Mouse (Mus musculus): ENCODE measurements around the gene Tdrkh. TPM values are rescaled to one million over a fixed set of nuclear protein-coding genes. Genes with fewer than 3 reads are reported as not detected.
A peak's percentile ranks its signal among the peaks of the same experiment; 100 is the strongest.

The Tdrkh gene
- total RNA-seq (2014; fragmentation: Nextera tagmentation), result not detected in 2 replicates
- total RNA-seq (2017), result 0.12 and 0.22 TPM in 2 replicates
- polyA plus RNA-seq (2012), result not detected in 2 replicates

DNA sequence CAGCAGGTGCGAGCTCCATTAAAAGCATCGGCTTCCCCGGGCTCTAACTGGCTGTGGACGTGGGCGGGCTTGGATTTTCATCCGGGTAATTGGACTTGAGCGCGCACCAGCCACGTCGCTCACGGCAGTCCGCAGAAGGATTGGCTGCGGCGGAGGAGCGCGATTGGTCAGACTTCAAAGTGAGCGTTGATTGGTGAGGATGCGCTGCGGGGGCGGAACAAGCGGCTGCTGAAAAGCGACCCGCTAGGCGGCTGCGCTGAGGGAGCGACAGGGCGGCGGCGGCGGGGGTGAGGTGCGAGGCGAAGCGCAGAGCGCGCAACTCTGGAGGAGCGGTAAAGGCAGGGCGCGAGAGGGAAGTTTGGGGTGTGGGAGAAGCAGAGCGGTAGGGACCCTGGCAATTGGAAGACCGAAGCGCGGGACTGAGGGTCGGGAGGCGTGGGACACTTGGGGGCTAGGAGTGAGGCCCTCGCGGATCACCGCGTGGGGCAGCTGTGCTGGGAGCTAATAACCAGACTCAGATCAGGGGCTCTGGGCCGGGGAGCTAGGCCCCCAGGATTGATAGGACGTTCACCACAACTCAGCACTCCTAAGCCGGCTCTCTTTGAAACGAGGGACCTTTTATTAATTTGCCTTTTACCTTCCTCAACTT is at the start of gene Tdrkh:
Tdrkh (plus strand) TSS at position 243 of the 649 bp plus-strand sequence.
- Histone ChIP-seq H3K4me3 (ENCODE audit: low read depth, low read length) (no peak within 1 kb of the TSS), H3K9me3 (replicated peaks) (no peaks in the 10 kb centered on the region), H3K36me3 (replicated peaks) (no peaks in the 10 kb centered on the region), H3K4me1 (ENCODE audit: insufficient read depth, low read depth, low read length) (no peaks in the 10 kb centered on the region), H3K27me3 (ENCODE audit: insufficient read depth, low read length) (peaks cover 4% of the 10 kb centered on the region)
- ATAC-seq (ENCODE audit: extremely low read depth, insufficient number of reproducible peaks, low FRiP score, poor library complexity, severe bottlenecking) (no peak), DNase-seq (ENCODE audit: low spot score) (no peak)
- TF ChIP-seq TAL1 (conservative IDR thresholded peaks at IDR 0.05; ENCODE audit: low read depth, low read length) (no peak), GATA2 (IDR thresholded peaks at IDR 0.05; ENCODE audit: borderline replicate concordance, low read depth, low read length) (no peak), GATA1 (IDR thresholded peaks at IDR 0.05; ENCODE audit: borderline replicate concordance, low read length) (no peak), POLR2AphosphoS5 (IDR thresholded peaks at IDR 0.05; ENCODE audit: insufficient replicate concordance, low read depth, low read length) (no peak), CTCF (IDR thresholded peaks at IDR 0.05; ENCODE audit: low read depth, low read length) (no peak)

DNA sequence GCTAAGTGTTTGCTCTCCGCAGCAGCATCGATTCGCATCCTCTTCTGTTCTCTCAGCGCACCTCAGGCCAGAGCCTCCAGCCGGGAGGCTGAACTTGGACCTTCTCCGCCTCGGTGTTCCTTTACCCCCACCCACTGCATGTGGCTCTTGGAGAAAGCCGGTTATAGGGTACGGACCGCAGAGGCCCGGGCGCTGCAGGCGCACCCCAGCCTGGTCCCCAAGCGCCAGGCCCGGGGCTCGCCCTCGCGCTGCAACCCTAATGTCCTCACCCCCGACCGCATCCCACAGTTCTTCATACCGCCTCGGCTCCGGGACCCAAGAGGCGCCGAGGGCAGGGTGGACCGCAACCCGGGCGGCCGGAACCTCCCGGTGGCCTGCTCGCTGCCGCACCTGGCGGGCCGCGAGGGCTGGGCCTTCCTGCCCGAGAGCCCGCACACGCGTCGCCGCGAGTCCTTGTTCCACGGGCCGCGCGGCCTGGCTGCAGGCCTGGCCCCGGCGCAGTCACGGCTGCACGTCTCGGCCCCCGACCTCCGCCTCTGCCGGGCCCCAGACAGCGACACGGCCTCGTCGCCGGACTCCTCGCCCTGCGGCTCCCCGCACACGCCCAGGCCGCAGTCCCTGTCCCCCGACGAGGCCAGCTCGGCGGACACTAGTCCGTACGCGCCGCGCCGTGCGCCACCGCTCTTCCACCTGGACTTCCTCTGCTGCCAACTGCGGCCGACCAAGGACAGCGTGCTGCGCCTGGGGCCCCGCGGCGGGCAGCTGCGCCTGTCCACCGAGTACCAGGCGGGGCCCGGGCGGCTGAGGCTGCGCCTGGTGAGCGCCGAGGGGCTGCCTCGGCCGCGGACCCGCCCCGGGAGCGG is 49.6 kb upstream of the Tdrkh start:
- DNase-seq (ENCODE audit: low spot score) (no peak), ATAC-seq (ENCODE audit: extremely low read depth, insufficient number of reproducible peaks, low FRiP score, poor library complexity, severe bottlenecking) (no peak)
- Histone ChIP-seq H3K36me3 (replicated peaks) (no peaks in the 10 kb centered on the region), H3K27me3 (ENCODE audit: insufficient read depth, low read length) (peaks cover 6% of the 10 kb centered on the region; the same call in 1 of the 2 replicates), H3K9me3 (replicated peaks) (peaks cover 10% of the 10 kb centered on the region), H3K4me3 (ENCODE audit: low read depth, low read length) (0 out of 2 replicates have a peak overlapping the region, but pooled peaks have one; percentile 5), H3K4me1 (ENCODE audit: insufficient read depth, low read depth, low read length) (peaks cover under 1% of the 10 kb centered on the region; the same call in 1 of the 2 replicates)
- no peak for TF ChIP-seq GATA1 (IDR thresholded peaks at IDR 0.05; ENCODE audit: borderline replicate concordance, low read length)
- no peak for TF ChIP-seq GATA2 (IDR thresholded peaks at IDR 0.05; ENCODE audit: borderline replicate concordance, low read depth, low read length)
- TF ChIP-seq CTCF (IDR thresholded peaks at IDR 0.05; ENCODE audit: low read depth, low read length), result no peak
- TF ChIP-seq TAL1 (conservative IDR thresholded peaks at IDR 0.05; ENCODE audit: low read depth, low read length), result no peak
- TF ChIP-seq POLR2AphosphoS5 (IDR thresholded peaks at IDR 0.05; ENCODE audit: insufficient replicate concordance, low read depth, low read length), result no peak

DNA sequence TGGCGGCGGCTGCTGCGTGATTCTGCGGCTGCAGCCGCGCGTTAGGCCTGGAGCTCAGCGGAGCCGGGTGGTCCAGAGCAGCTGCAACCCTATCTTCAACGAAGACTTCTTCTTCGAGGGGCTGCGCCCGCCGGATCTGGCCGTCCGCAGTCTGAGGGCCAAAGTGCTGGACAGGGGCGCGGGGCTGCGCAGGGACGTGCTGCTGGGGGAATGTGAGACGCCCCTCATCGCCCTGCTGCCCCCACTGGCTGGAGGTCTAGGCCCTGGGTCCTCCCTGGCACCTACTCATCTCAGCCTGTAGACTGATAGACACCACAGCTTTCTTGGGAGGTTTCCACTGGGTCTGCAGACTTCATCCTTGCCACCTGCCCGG is 48.9 kb upstream of the Tdrkh start:
- Histone ChIP-seq H3K27me3 (ENCODE audit: insufficient read depth, low read length) (peaks cover 6% of the 10 kb centered on the region; the same call in 1 of the 2 replicates), H3K4me3 (ENCODE audit: low read depth, low read length) (no peak overlapping the region)
- DNase-seq (ENCODE audit: low spot score), result no peak

DNA sequence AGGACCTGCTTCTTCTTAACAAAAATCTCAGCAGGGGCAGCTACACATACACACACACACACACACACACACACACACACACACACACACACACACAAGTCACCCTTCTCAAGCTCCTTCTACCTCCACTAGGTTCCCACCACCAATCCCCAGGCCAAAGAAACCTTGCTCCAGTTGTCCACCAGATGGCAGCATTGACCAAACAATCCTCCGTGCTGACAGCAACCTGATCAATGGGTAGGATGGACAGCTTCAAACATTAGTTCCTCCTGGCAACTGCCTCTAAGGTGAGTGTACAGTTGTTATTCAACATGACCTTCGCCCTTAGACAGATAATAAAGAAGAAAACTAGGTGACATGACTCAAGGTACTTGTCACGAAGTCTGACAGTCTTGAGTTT is 46.3 kb upstream of the Tdrkh start:
- Histone ChIP-seq H3K4me3 (ENCODE audit: low read depth, low read length) (no peak overlapping the region), H3K36me3 (replicated peaks) (no peaks in the 10 kb centered on the region), H3K27me3 (ENCODE audit: insufficient read depth, low read length) (peaks cover 13% of the 10 kb centered on the region), H3K4me1 (ENCODE audit: insufficient read depth, low read depth, low read length) (peaks cover 3% of the 10 kb centered on the region; the same call in 1 of the 2 replicates), H3K9me3 (replicated peaks) (peaks cover 10% of the 10 kb centered on the region)
- DNase-seq (ENCODE audit: low spot score), result peak; percentile 86
- TF ChIP-seq CTCF (IDR thresholded peaks at IDR 0.05; ENCODE audit: low read depth, low read length) (peak; percentile 81), GATA2 (IDR thresholded peaks at IDR 0.05; ENCODE audit: borderline replicate concordance, low read depth, low read length) (no peak)
- peak; percentile 70 for ATAC-seq (ENCODE audit: extremely low read depth, insufficient number of reproducible peaks, low FRiP score, poor library complexity, severe bottlenecking)

More for the DNA sequence above, 48.9 kb upstream of the Tdrkh start:
- TF ChIP-seq GATA2 (IDR thresholded peaks at IDR 0.05; ENCODE audit: borderline replicate concordance, low read depth, low read length), result no peak
- TF ChIP-seq CTCF (IDR thresholded peaks at IDR 0.05; ENCODE audit: low read depth, low read length), result no peak
- TF ChIP-seq POLR2AphosphoS5 (IDR thresholded peaks at IDR 0.05; ENCODE audit: insufficient replicate concordance, low read depth, low read length), result no peak
- no peak for TF ChIP-seq GATA1 (IDR thresholded peaks at IDR 0.05; ENCODE audit: borderline replicate concordance, low read length)
- TF ChIP-seq TAL1 (conservative IDR thresholded peaks at IDR 0.05; ENCODE audit: low read depth, low read length), result no peak
- H3K9me3 ChIP-seq (replicated peaks), result peaks cover 10% of the 10 kb centered on the region
- no peak for ATAC-seq (ENCODE audit: extremely low read depth, insufficient number of reproducible peaks, low FRiP score, poor library complexity, severe bottlenecking)
- H3K36me3 ChIP-seq (replicated peaks), result no peaks in the 10 kb centered on the region
- peaks cover 3% of the 10 kb centered on the region; the same call in 1 of the 2 replicates for H3K4me1 ChIP-seq (ENCODE audit: insufficient read depth, low read depth, low read length)

DNA sequence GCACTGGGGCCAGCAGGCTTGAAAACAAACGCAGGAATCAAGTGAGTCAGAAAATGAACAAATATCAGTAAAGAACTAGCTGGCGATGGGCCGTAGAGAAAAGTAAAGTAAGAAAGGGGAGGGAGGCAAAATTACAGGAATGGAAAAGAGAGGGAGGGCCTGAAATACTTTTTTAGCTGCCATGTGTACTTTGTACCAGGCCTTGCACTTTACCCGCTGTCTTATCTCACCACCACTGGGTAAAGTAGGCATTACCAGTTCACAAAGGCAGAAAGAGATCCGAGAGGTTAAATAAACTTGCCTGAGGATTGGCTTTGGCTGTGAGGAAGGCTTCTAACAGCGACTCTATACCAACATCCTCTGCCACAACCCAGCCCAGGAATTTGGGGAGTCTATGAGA is 45.6 kb upstream of the Tdrkh start:
- no peak for DNase-seq (ENCODE audit: low spot score)

DNA sequence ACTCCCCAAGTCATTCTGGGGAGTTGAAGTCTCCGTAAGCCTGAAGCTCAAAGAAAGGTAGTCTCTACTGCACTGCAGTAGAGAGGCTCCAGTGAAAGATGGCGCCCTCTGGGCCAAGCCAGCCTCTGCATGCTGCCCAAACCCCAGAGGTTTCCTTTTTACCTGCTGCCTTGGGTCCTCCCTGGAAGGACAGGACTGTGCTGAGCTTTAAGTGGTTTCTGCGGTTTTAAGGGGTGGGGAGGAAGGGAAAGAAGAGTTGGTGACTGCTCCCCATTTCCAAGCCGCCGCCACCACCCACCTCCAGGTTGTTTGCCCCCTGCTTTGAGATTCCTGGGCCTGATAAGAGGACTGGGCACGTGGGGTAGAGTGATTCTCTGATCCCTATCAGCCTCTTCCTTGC is 44.4 kb upstream of the Tdrkh start:
- DNase-seq (ENCODE audit: low spot score) (no peak), ATAC-seq (ENCODE audit: extremely low read depth, insufficient number of reproducible peaks, low FRiP score, poor library complexity, severe bottlenecking) (no peak)
- Histone ChIP-seq H3K4me3 (ENCODE audit: low read depth, low read length) (no peak overlapping the region), H3K27me3 (ENCODE audit: insufficient read depth, low read length) (peaks cover 17% of the 10 kb centered on the region), H3K9me3 (replicated peaks) (peaks cover 7% of the 10 kb centered on the region), H3K36me3 (replicated peaks) (no peaks in the 10 kb centered on the region), H3K4me1 (ENCODE audit: insufficient read depth, low read depth, low read length) (peaks cover 4% of the 10 kb centered on the region)
- TF ChIP-seq CTCF (IDR thresholded peaks at IDR 0.05; ENCODE audit: low read depth, low read length) (no peak), GATA2 (IDR thresholded peaks at IDR 0.05; ENCODE audit: borderline replicate concordance, low read depth, low read length) (no peak), TAL1 (conservative IDR thresholded peaks at IDR 0.05; ENCODE audit: low read depth, low read length) (no peak), GATA1 (IDR thresholded peaks at IDR 0.05; ENCODE audit: borderline replicate concordance, low read length) (no peak), POLR2AphosphoS5 (IDR thresholded peaks at IDR 0.05; ENCODE audit: insufficient replicate concordance, low read depth, low read length) (no peak)

More for the DNA sequence above, 45.6 kb upstream of the Tdrkh start:
- no peaks in the 10 kb centered on the region for H3K36me3 ChIP-seq (replicated peaks)
- H3K4me3 ChIP-seq (ENCODE audit: low read depth, low read length), result no peak overlapping the region
- TF ChIP-seq TAL1 (conservative IDR thresholded peaks at IDR 0.05; ENCODE audit: low read depth, low read length), result no peak
- peaks cover 10% of the 10 kb centered on the region for H3K9me3 ChIP-seq (replicated peaks)
- H3K4me1 ChIP-seq (ENCODE audit: insufficient read depth, low read depth, low read length), result peaks cover 3% of the 10 kb centered on the region; the same call in 1 of the 2 replicates
- no peak for ATAC-seq (ENCODE audit: extremely low read depth, insufficient number of reproducible peaks, low FRiP score, poor library complexity, severe bottlenecking)
- peaks cover 11% of the 10 kb centered on the region for H3K27me3 ChIP-seq (ENCODE audit: insufficient read depth, low read length)
